Mouse (Mus musculus): ENCODE measurements at regions not wholly inside any gene's neighbourhood (a gene's known extent, or its start where the extent isn't known, plus 50 kb on each side); places are given as distances from the start of the nearest gene placed in this dataset.

GRCm38 (mm10) chr15:67354598-67355159, 854.0 kb upstream of the Lrrc6 start:
- Histone ChIP-seq H3K9ac (ENCODE audit: low read depth, low read length) (no peak overlapping the region), H3K27me3 (ENCODE audit: insufficient read depth, low read length) (no peaks in the 10 kb centered on the region), H3K9me3 (replicated peaks; ENCODE audit: low read length) (no peaks in the 10 kb centered on the region), H3K36me3 (ENCODE audit: insufficient read depth, low read length) (no peaks in the 10 kb centered on the region), H3K4me2 (ENCODE audit: low read length) (no peak overlapping the region), H3K27ac (no peak overlapping the region), H3K4me3 (replicated peaks; ENCODE audit: low read depth, low read length) (no peak overlapping the region), H3K4me1 (replicated peaks; ENCODE audit: insufficient read depth, low read length) (no peaks in the 10 kb centered on the region)
- no peak for TF ChIP-seq CTCF (IDR thresholded peaks at IDR 0.05; ENCODE audit: low read depth)
- DNase-seq (ENCODE audit: low spot score) (no peak), ATAC-seq (replicated peaks; ENCODE audit: low FRiP score, low read depth) (no peak)

- Histone ChIP-seq H3K36me3 (ENCODE audit: insufficient read depth, low read length) (no peaks in the 10 kb centered on the region), H3K27me3 (ENCODE audit: insufficient read depth, low read length) (no peaks in the 10 kb centered on the region), H3K9ac (ENCODE audit: low read depth, low read length) (no peak overlapping the region), H3K9me3 (replicated peaks; ENCODE audit: low read length) (no peaks in the 10 kb centered on the region), H3K4me3 (replicated peaks; ENCODE audit: low read depth, low read length) (no peak overlapping the region), H3K27ac (no peak overlapping the region), H3K4me1 (replicated peaks; ENCODE audit: insufficient read depth, low read length) (no peaks in the 10 kb centered on the region), H3K4me2 (ENCODE audit: low read length) (no peak overlapping the region)
- WGBS, result 81% methylated on average over 4 of the region's 4 CpGs
- DNase-seq (ENCODE audit: low spot score) (no peak), ATAC-seq (replicated peaks; ENCODE audit: low FRiP score, low read depth) (no peak)
- no peak for TF ChIP-seq CTCF (IDR thresholded peaks at IDR 0.05; ENCODE audit: low read depth)
Measured at GRCm38 (mm10) chr15:67349501-67349900, 848.8 kb upstream of the Lrrc6 start.

GRCm38 (mm10) chr15:67345179-67346148, 844.8 kb upstream of the Lrrc6 start:
- H3K4me2 ChIP-seq (ENCODE audit: low read length), result no peak overlapping the region
- 67% methylated on average over 7 of the region's 7 CpGs for WGBS

GRCm38 (mm10) chr15:67342050-67342449, 841.3 kb upstream of the Lrrc6 start:
- Histone ChIP-seq H3K9me3 (replicated peaks; ENCODE audit: low read length) (no peaks in the 10 kb centered on the region), H3K9ac (ENCODE audit: low read depth, low read length) (no peak overlapping the region), H3K27ac (no peak overlapping the region), H3K27me3 (ENCODE audit: insufficient read depth, low read length) (no peaks in the 10 kb centered on the region), H3K4me2 (ENCODE audit: low read length) (no peak overlapping the region), H3K4me1 (replicated peaks; ENCODE audit: insufficient read depth, low read length) (no peaks in the 10 kb centered on the region), H3K36me3 (ENCODE audit: insufficient read depth, low read length) (no peaks in the 10 kb centered on the region), H3K4me3 (replicated peaks; ENCODE audit: low read depth, low read length) (no peak overlapping the region)
- ATAC-seq (replicated peaks; ENCODE audit: low FRiP score, low read depth), result no peak
- DNase-seq (ENCODE audit: low spot score), result no peak
- WGBS, result 86% methylated on average over 3 of the region's 3 CpGs
- no peak for TF ChIP-seq CTCF (IDR thresholded peaks at IDR 0.05; ENCODE audit: low read depth)

More at GRCm38 (mm10) chr15:67345179-67346148, 844.8 kb upstream of the Lrrc6 start:
- H3K9me3 ChIP-seq (replicated peaks; ENCODE audit: low read length), result no peaks in the 10 kb centered on the region
- DNase-seq (ENCODE audit: low spot score), result no peak
- no peak overlapping the region for H3K9ac ChIP-seq (ENCODE audit: low read depth, low read length)
- ATAC-seq (replicated peaks; ENCODE audit: low FRiP score, low read depth), result no peak
- H3K36me3 ChIP-seq (ENCODE audit: insufficient read depth, low read length), result no peaks in the 10 kb centered on the region
- no peak for TF ChIP-seq CTCF (IDR thresholded peaks at IDR 0.05; ENCODE audit: low read depth)
- H3K27me3 ChIP-seq (ENCODE audit: insufficient read depth, low read length), result no peaks in the 10 kb centered on the region
- H3K27ac ChIP-seq, result no peak overlapping the region
- no peak overlapping the region for H3K4me3 ChIP-seq (replicated peaks; ENCODE audit: low read depth, low read length)
- H3K4me1 ChIP-seq (replicated peaks; ENCODE audit: insufficient read depth, low read length), result no peaks in the 10 kb centered on the region

GRCm38 (mm10) chr15:67337040-67337395, 836.3 kb upstream of the Lrrc6 start:
- no peak for DNase-seq (ENCODE audit: low spot score)
- WGBS, result 91% methylated on average over 5 of the region's 5 CpGs
- H3K27me3 ChIP-seq (ENCODE audit: insufficient read depth, low read length), result no peaks in the 10 kb centered on the region
- no peaks in the 10 kb centered on the region for H3K9me3 ChIP-seq (replicated peaks; ENCODE audit: low read length)
- H3K9ac ChIP-seq (ENCODE audit: low read depth, low read length), result no peak overlapping the region
- H3K4me2 ChIP-seq (ENCODE audit: low read length), result no peak overlapping the region
- no peak overlapping the region for H3K4me3 ChIP-seq (replicated peaks; ENCODE audit: low read depth, low read length)
- no peak overlapping the region for H3K27ac ChIP-seq
- no peak for TF ChIP-seq CTCF (IDR thresholded peaks at IDR 0.05; ENCODE audit: low read depth)
- H3K36me3 ChIP-seq (ENCODE audit: insufficient read depth, low read length), result no peaks in the 10 kb centered on the region
- no peaks in the 10 kb centered on the region for H3K4me1 ChIP-seq (replicated peaks; ENCODE audit: insufficient read depth, low read length)
- ATAC-seq (replicated peaks; ENCODE audit: low FRiP score, low read depth), result no peak

- H3K4me2 ChIP-seq (ENCODE audit: low read length), result no peak overlapping the region
- no peak overlapping the region for H3K27ac ChIP-seq
- H3K36me3 ChIP-seq (ENCODE audit: insufficient read depth, low read length), result no peaks in the 10 kb centered on the region
- no peaks in the 10 kb centered on the region for H3K4me1 ChIP-seq (replicated peaks; ENCODE audit: insufficient read depth, low read length)
- H3K4me3 ChIP-seq (replicated peaks; ENCODE audit: low read depth, low read length), result no peak overlapping the region
- DNase-seq (ENCODE audit: low spot score), result no peak
- WGBS, result 64% methylated on average over 5 of the region's 5 CpGs
- TF ChIP-seq CTCF (IDR thresholded peaks at IDR 0.05; ENCODE audit: low read depth), result no peak
- H3K27me3 ChIP-seq (ENCODE audit: insufficient read depth, low read length), result no peaks in the 10 kb centered on the region
- no peak overlapping the region for H3K9ac ChIP-seq (ENCODE audit: low read depth, low read length)
- no peaks in the 10 kb centered on the region for H3K9me3 ChIP-seq (replicated peaks; ENCODE audit: low read length)
- ATAC-seq (replicated peaks; ENCODE audit: low FRiP score, low read depth), result no peak
Measured at GRCm38 (mm10) chr15:67336294-67337039, 835.8 kb upstream of the Lrrc6 start.
